Mouse (Mus musculus): Measurements from ENCODE around the gene Sult3a1. TPM values are rescaled to one million over a fixed set of nuclear protein-coding genes. Genes with fewer than 3 reads are reported as not detected.
A peak's percentile ranks its signal among the peaks of the same experiment; 100 is the strongest.
"Not testable (repeated sequence)": the region's sequence is repeated elsewhere in the genome, so short reads cannot be mapped to it uniquely, and the experiment has no call there.

The Sult3a1 gene
- total RNA-seq (2021) = under 1 TPM in 1 of 2 experiments, not detected in 1; 0.36 TPM
- long read RNA-seq, experiment 1 = 0 reads
- long read RNA-seq, experiment 2 = 0 reads

- no peak for DNase-seq (ENCODE audit: low spot score)
These were observed at the start of gene Sult3a1 for GRCm38 (mm10) chr10:33857421-33857820. TSS of gene Sult3a1 (plus strand) at chr10:33857721.

DNA sequence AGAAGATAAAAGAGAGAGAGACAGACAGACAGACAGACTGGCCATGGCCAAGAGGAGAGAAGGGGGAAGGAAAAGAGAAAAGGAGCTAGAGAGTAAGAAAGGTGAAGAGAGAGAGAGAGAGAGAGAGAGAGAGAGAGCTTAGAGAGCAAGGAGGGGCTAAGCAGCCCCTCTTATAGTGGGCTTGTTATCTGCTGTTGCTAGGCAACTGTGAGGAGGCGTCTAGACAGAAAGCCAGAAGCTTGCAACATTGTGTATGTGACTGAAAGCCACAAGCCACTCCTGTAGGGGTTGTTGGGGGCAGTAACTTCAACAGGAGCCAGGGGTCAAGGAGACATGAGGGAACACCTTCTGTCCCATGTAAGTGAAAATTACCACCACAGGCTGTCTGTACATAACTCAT is 45.7 kb upstream of the Sult3a1 start:
- DNase-seq (ENCODE audit: low spot score) = no peak

- DNase-seq (ENCODE audit: low spot score) = no peak
These were observed 43.3 kb upstream of the Sult3a1 start for GRCm38 (mm10) chr10:33814266-33814665.

DNA sequence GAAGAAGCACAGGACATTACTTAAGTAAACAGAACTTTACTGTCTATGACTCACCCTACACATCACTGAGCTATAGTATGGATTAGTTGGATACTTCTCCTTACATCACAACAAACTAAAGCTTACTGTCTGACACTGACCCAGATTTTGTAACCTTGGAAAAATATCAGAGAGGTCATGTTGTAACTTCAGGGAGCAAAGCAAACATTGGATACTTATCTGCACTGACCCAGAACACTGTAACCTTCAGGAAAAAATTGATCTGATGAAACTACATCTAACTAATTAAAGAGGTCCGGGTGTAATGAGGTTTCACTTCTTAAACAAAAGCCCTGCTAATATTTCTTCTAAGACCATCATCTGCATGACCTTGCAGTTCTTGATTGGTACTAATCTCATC is 40.6 kb upstream of the Sult3a1 start:
- no peak for DNase-seq (ENCODE audit: low spot score)

- no peak for DNase-seq (ENCODE audit: low spot score)
These were observed 36.6 kb upstream of the Sult3a1 start for GRCm38 (mm10) chr10:33820892-33821291.

DNA sequence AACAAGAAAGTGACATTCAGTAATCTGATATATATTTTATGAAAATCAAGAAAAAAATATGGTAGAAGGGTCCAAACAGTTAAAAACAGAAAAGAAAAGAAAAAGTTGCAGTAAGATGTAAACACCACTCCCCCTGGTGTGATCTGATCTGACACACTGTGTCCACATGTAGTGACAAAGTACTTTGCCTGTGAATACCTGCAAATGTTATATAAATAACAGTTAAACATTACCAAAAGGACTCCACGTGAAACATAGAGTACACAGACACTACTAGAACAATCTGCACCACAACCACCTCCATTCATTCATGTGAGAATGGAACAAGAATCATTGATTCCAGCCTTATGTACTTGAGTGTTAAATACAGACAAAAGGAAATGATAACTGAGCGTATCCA is 8.5 kb downstream of the Sult3a1 start:
- DNase-seq (ENCODE audit: low spot score) = no peak

- no peak for DNase-seq (ENCODE audit: low spot score)
These were observed 12.9 kb downstream of the Sult3a1 start for GRCm38 (mm10) chr10:33870441-33870840.

DNA sequence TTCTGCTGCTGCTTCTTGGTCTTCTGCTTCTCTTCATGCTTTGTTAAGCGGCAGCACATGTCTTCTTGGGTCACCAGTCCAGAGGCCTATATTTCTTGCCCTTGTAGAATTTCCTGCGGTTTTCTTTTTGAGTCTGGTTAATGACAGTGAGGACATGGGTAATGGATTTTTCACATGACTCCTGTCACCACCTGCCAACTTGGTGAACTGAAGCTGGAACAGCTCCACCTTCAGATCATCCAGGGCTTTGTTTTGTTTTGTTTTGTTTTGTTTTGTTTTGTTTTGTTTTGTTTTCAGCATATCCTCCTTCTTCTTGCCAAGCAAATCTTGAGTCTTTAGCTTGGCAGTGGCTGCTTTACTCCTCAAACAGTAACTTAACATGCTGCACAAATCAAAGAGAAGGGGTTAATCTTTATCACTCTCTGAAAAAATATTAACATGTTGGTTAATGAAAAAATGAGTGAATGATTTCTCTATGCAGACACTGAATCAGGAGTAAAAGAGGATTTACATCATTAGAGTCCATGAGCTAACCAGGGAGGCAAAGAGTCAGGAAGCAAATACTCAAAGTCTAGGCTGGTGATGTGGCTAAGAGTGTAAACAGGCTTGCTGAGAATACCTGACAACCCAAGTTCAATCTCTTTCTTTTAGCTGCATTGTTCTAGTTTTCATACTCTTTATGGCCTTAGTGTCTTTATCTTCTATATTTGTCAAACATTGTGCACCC is 15.3 kb downstream of the Sult3a1 start:
- no peak for DNase-seq (ENCODE audit: low spot score)

- not testable (repeated sequence) for DNase-seq (ENCODE audit: low spot score)
These were observed 24.9 kb downstream of the Sult3a1 start for GRCm38 (mm10) chr10:33882411-33882810.

- DNase-seq (ENCODE audit: low spot score) = not testable (repeated sequence)
These were observed 44.0 kb downstream of the Sult3a1 start for GRCm38 (mm10) chr10:33901520-33901919.

- DNase-seq (ENCODE audit: low spot score) = no peak
These were observed 47.3 kb downstream of the Sult3a1 start, which contains the start of gene Rsph4a for GRCm38 (mm10) chr10:33904530-33905481. TSS of gene Rsph4a (plus strand) at chr10:33905111.

GRCm38 (mm10) chr10:33905489-33905888 is 48.0 kb downstream of the Sult3a1 start:
- DNase-seq (ENCODE audit: low spot score) = peak; percentile 2

Other genes with a start within 250 kb of the Sult3a1 start
- gene Clvs2, start 233.0 kb upstream of the Sult3a1 start, total RNA-seq (2021) = under 1 TPM in 1 of 2 experiments, not detected in 1; 0.05 TPM
- gene Sult3a2, start 71.0 kb upstream of the Sult3a1 start, total RNA-seq (2021) = under 1 TPM in 1 of 2 experiments, not detected in 1; 0.43 TPM
- not detected for gene Rsph4a, start 47.4 kb downstream of the Sult3a1 start, total RNA-seq (2021)
- 1 to 10 TPM; 6.9 to 8.3 TPM for gene Zup1, start 93.5 kb downstream of the Sult3a1 start, total RNA-seq (2021)
- 100 to 1,000 TPM; 154 to 162 TPM for gene Rwdd1, start 161.9 kb downstream of the Sult3a1 start, total RNA-seq (2021)
- not detected for gene Trappc3l, start 179.9 kb downstream of the Sult3a1 start, total RNA-seq (2021)
- not detected for gene Calhm4, start 186.6 kb downstream of the Sult3a1 start, total RNA-seq (2021)
- under 1 TPM; 0.25 to 0.59 TPM for gene Calhm5, start 238.8 kb downstream of the Sult3a1 start, total RNA-seq (2021)